Mouse (Mus musculus): ENCODE results near the gene Ypel2.

DNA sequence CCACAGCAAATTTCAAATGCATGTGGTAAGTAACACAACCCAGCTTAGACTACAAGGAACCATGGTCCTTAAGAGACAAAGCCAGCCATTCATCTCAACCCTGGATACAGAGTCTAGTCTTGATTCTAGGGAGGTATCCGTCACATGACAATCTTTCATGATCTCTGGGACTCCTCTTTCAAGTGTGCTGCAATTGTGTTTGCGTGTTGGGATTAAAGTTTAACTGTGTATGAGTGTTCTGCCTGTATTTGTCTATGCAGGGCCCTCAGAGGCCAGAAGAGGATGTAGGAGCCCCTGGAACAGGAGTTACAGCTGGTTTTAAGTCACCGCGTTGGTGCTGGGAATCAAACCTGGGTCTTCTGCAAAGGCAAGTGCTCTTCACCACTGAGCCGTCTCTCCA, 16.3 kb downstream of the Ypel2 start:
- TF ChIP-seq CTCF (IDR thresholded peaks at IDR 0.05; ENCODE audit: borderline replicate concordance, extremely low read depth, insufficient read depth, insufficient read length): no peak
- TF ChIP-seq POLR2A (IDR thresholded peaks at IDR 0.05; ENCODE audit: borderline replicate concordance, extremely low read depth, insufficient read depth, insufficient read length, poor library complexity, severe bottlenecking): no peak

Data from brain, embryonic 14.5 days (tissue).